Mouse (Mus musculus): ENCODE measurements around the gene Tm6sf2. TPM values are rescaled to one million over a fixed set of nuclear protein-coding genes. Genes with fewer than 3 reads are reported as not detected.

The Tm6sf2 gene
- polyA plus RNA-seq, 1 experiment: 0.54 TPM

DNA sequence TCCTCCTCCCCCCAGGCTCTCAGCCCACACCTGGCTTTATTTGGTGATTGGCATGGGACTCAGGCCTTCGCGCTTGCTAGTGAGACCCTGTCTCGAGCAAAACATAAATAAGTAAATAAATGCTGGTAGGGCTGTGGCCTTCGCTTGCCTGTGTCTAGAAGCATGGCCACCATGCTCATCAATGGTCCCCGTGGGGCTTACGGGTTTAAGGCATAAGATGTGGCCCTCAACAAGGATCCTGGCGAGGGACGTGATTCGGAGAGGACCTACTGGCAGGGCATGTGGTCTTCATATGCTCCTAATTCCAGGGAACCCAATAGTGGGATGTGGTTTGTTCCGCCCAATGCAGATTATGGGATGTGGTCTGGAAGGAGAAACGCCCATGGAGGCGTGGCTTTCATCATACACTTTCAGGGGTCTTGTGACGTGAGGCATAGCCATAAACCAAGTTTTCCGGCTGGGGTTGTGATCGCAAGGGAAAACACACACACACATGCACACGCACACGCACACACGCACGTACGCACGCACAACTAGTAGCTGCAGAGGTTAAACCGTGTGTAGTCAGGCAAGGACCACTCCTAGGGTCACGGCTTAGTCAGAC is 38.6 kb downstream of the Tm6sf2 start:
- TF ChIP-seq SRF (IDR thresholded peaks at IDR 0.05; ENCODE audit: control insufficient read depth, insufficient read length, low read depth) (no peak), TCF12 (IDR thresholded peaks at IDR 0.05; ENCODE audit: insufficient read depth, poor library complexity, severe bottlenecking) (no peak), MYOG (IDR thresholded peaks at IDR 0.05; ENCODE audit: control insufficient read depth in 1 of 3, insufficient read depth in 1 of 3, insufficient read length in 2 of 3, low read depth in 2 of 3) (no peak), MYOD1 (IDR thresholded peaks at IDR 0.05; ENCODE audit: control insufficient read depth in 1 of 3, insufficient read length in 2 of 3, low read depth in 2 of 3) (no peak), CEBPB (IDR thresholded peaks at IDR 0.05; ENCODE audit: insufficient read depth, poor library complexity, severe bottlenecking) (no peak), REST (IDR thresholded peaks at IDR 0.05; ENCODE audit: insufficient read depth, insufficient read length) (no peak), POLR2AphosphoS2 (IDR thresholded peaks at IDR 0.05; ENCODE audit: insufficient read length, low read depth) (no peak), E2F4 (IDR thresholded peaks at IDR 0.05; ENCODE audit: insufficient read depth) (no peak), POLR2A (IDR thresholded peaks at IDR 0.05; ENCODE audit: insufficient read length, low read depth) (no peak), MAX (IDR thresholded peaks at IDR 0.05; ENCODE audit: low read depth) (no peak), TCF3 (IDR thresholded peaks at IDR 0.05; ENCODE audit: insufficient read length, low read depth) (no peak), USF1 (IDR thresholded peaks at IDR 0.05; ENCODE audit: low read depth) (no peak)
- Histone ChIP-seq H3K27me3 (ENCODE audit: control insufficient read depth, insufficient read depth, insufficient read length) (peaks cover 94% of the 10 kb centered on the region), H3ac (ENCODE audit: control insufficient read depth, insufficient read length) (no peak overlapping the region), H3K36me3 (ENCODE audit: control insufficient read depth, insufficient read depth) (no peaks in the 10 kb centered on the region), H3K4me2 (ENCODE audit: low read depth) (no peak overlapping the region), H3K79me2 (ENCODE audit: control insufficient read depth, insufficient read depth) (no peaks in the 10 kb centered on the region), H3K4me3 (no peak overlapping the region)

DNA sequence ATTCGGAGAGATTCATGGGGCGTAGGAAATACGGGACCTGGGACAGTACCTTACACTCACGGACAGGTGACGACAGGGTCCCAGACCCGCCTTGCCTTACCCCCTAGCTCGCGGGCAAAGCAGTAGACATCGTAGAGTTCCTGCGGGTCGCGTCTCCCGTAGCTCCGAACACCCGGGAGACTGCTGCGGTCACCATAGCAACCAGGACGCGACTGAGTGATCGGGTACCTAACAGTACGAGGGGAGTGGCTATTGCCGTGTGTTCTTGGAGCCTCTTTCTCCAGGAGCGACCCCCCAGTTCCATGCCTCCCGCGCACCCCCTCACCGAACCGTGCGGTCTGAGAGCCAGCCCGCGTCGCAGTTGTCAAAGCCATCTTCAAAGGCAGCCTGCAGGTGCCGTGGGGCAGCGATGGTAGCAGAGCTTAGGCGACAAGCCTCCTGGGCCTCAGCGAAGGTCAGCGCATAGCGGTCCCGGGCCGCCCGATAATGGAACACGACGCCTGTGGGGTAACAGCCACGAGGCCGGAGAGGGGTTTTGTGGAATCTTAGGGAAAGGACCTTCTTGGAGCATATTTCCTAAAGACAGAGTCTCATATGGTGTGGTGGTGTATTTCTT is 39.8 kb downstream of the Tm6sf2 start:
- Histone ChIP-seq H3ac (ENCODE audit: control insufficient read depth, insufficient read length) (no peak overlapping the region), H3K79me2 (ENCODE audit: control insufficient read depth, insufficient read depth) (no peaks in the 10 kb centered on the region), H3K27me3 (ENCODE audit: control insufficient read depth, insufficient read depth, insufficient read length) (peaks cover 97% of the 10 kb centered on the region), H3K4me3 (no peak overlapping the region), H3K36me3 (ENCODE audit: control insufficient read depth, insufficient read depth) (no peaks in the 10 kb centered on the region), H3K4me2 (ENCODE audit: low read depth) (no peak overlapping the region)
- TF ChIP-seq USF1 (IDR thresholded peaks at IDR 0.05; ENCODE audit: low read depth) (no peak), POLR2A (IDR thresholded peaks at IDR 0.05; ENCODE audit: insufficient read length, low read depth) (no peak), MYOD1 (IDR thresholded peaks at IDR 0.05; ENCODE audit: control insufficient read depth in 1 of 3, insufficient read length in 2 of 3, low read depth in 2 of 3) (no peak), POLR2AphosphoS2 (IDR thresholded peaks at IDR 0.05; ENCODE audit: insufficient read length, low read depth) (no peak)

DNA sequence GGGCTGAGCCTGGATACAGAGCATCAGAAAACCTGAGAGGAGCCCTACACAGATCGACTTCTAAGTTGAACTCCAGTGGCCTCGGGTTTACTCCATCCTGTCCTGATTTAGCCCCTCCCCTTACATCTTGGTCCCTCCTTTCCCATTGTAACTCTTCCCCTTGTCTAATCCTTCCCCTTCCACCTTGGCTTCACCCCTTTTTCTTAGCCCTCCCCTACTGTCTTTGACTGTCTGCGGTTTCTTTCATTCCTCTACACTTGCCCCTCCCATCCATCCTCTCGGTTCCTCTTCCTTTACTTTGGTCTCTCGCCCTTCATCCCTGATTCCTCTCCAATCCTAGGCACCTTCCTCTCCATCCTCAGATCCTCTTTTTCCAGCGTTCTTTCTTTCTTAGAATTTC is 41.8 kb downstream of the Tm6sf2 start:
- Histone ChIP-seq H3K4me3 (no peak overlapping the region), H3K27me3 (ENCODE audit: control insufficient read depth, insufficient read depth, insufficient read length) (peaks cover 88% of the 10 kb centered on the region), H3K4me2 (ENCODE audit: low read depth) (no peak overlapping the region), H3K36me3 (ENCODE audit: control insufficient read depth, insufficient read depth) (no peaks in the 10 kb centered on the region), H3ac (ENCODE audit: control insufficient read depth, insufficient read length) (no peak overlapping the region), H3K79me2 (ENCODE audit: control insufficient read depth, insufficient read depth) (no peaks in the 10 kb centered on the region)
- TF ChIP-seq USF1 (IDR thresholded peaks at IDR 0.05; ENCODE audit: low read depth) (no peak), REST (IDR thresholded peaks at IDR 0.05; ENCODE audit: insufficient read depth, insufficient read length) (no peak), E2F4 (IDR thresholded peaks at IDR 0.05; ENCODE audit: insufficient read depth) (no peak), CEBPB (IDR thresholded peaks at IDR 0.05; ENCODE audit: insufficient read depth, poor library complexity, severe bottlenecking) (no peak), SRF (IDR thresholded peaks at IDR 0.05; ENCODE audit: control insufficient read depth, insufficient read length, low read depth) (no peak), MYOD1 (IDR thresholded peaks at IDR 0.05; ENCODE audit: control insufficient read depth in 1 of 3, insufficient read length in 2 of 3, low read depth in 2 of 3) (no peak), TCF12 (IDR thresholded peaks at IDR 0.05; ENCODE audit: insufficient read depth, poor library complexity, severe bottlenecking) (no peak), POLR2AphosphoS2 (IDR thresholded peaks at IDR 0.05; ENCODE audit: insufficient read length, low read depth) (no peak), TCF3 (IDR thresholded peaks at IDR 0.05; ENCODE audit: insufficient read length, low read depth) (no peak), POLR2A (IDR thresholded peaks at IDR 0.05; ENCODE audit: insufficient read length, low read depth) (no peak), MYOG (IDR thresholded peaks at IDR 0.05; ENCODE audit: control insufficient read depth in 1 of 3, insufficient read depth in 1 of 3, insufficient read length in 2 of 3, low read depth in 2 of 3) (no peak), MAX (IDR thresholded peaks at IDR 0.05; ENCODE audit: low read depth) (no peak)

DNA sequence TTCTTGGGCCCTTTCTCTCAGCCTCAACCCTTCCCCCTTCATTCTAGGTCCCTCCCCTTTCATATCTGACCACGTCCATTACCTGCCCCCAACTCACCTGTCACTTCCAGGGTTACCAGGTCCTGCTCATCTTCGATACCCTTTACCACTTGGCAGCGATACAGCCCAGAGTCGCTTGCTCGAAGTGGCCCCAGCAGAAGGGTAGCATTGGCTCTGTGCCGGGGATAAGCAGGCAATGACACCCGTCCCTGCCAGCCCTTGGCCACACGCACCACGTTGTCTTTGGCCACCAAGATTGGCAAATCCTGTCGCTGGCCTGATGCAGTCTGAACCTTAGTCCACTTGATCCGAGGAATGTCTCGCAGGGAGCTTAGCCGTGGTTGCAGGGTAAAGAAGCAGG is 42.2 kb downstream of the Tm6sf2 start:
- H3ac ChIP-seq (ENCODE audit: control insufficient read depth, insufficient read length): no peak overlapping the region
- H3K4me3 ChIP-seq: no peak overlapping the region
- TF ChIP-seq MYOG (IDR thresholded peaks at IDR 0.05; ENCODE audit: control insufficient read depth in 1 of 3, insufficient read depth in 1 of 3, insufficient read length in 2 of 3, low read depth in 2 of 3) (no peak), CEBPB (IDR thresholded peaks at IDR 0.05; ENCODE audit: insufficient read depth, poor library complexity, severe bottlenecking) (no peak), TCF3 (IDR thresholded peaks at IDR 0.05; ENCODE audit: insufficient read length, low read depth) (no peak), POLR2AphosphoS2 (IDR thresholded peaks at IDR 0.05; ENCODE audit: insufficient read length, low read depth) (no peak), MYOD1 (IDR thresholded peaks at IDR 0.05; ENCODE audit: control insufficient read depth in 1 of 3, insufficient read length in 2 of 3, low read depth in 2 of 3) (no peak), E2F4 (IDR thresholded peaks at IDR 0.05; ENCODE audit: insufficient read depth) (no peak), POLR2A (IDR thresholded peaks at IDR 0.05; ENCODE audit: insufficient read length, low read depth) (no peak), REST (IDR thresholded peaks at IDR 0.05; ENCODE audit: insufficient read depth, insufficient read length) (no peak), SRF (IDR thresholded peaks at IDR 0.05; ENCODE audit: control insufficient read depth, insufficient read length, low read depth) (no peak), USF1 (IDR thresholded peaks at IDR 0.05; ENCODE audit: low read depth) (no peak), TCF12 (IDR thresholded peaks at IDR 0.05; ENCODE audit: insufficient read depth, poor library complexity, severe bottlenecking) (no peak), MAX (IDR thresholded peaks at IDR 0.05; ENCODE audit: low read depth) (no peak)
- H3K4me2 ChIP-seq (ENCODE audit: low read depth): no peak overlapping the region
- H3K79me2 ChIP-seq (ENCODE audit: control insufficient read depth, insufficient read depth): no peaks in the 10 kb centered on the region
- H3K27me3 ChIP-seq (ENCODE audit: control insufficient read depth, insufficient read depth, insufficient read length): peaks cover 88% of the 10 kb centered on the region
- no peaks in the 10 kb centered on the region for H3K36me3 ChIP-seq (ENCODE audit: control insufficient read depth, insufficient read depth)
